Mouse (Mus musculus) CH12.LX (cell line): ENCODE measurements around the gene Atp4b. TPM values are rescaled to one million over a fixed set of nuclear protein-coding genes. Genes with fewer than 3 reads are reported as not detected.

ENCODE experiments used
- DNase-seq: peaks from one replicate; pipeline ENCODE4 v3.0.0-alpha.2; 2013; ENCODE audit errors: extremely low read depth
- H3K27ac ChIP-seq: 2 replicates; pipeline ENCODE4 v1.5.1; 2012; ENCODE audit warnings: low read depth, mild to moderate bottlenecking, control low read depth, moderate library complexity; ENCODE audit not compliant: insufficient read depth
- H3K27me3 ChIP-seq: replicated peaks from 2 replicates; pipeline ENCODE3; 2012; ENCODE audit warnings: inconsistent platforms
- H3K36me3 ChIP-seq, 2 experiments: replicated peaks in 1 of 2; 2 replicates each; pipeline versions ENCODE3 to v1.6.1; 2012; ENCODE audit warnings: inconsistent platforms in 1 of 2, low read length in 1 of 2, mild to moderate bottlenecking in 1 of 2, mixed read lengths in 1 of 2, moderate library complexity in 1 of 2; ENCODE audit not compliant: control insufficient read depth in 1 of 2, insufficient read depth in 1 of 2
- H3K4me1 ChIP-seq, 2 experiments: 2 replicates each; pipeline ENCODE4 v1.6.1; 2012; ENCODE audit warnings: inconsistent platforms in 1 of 2, moderate library complexity in 1 of 2; ENCODE audit not compliant: insufficient read depth in 2 of 2, control insufficient read depth in 1 of 2
- H3K4me2 ChIP-seq: 2 replicates; pipeline ENCODE4 v1.6.1; 2012; ENCODE audit warnings: low read depth, mild to moderate bottlenecking, control low read depth; ENCODE audit not compliant: poor library complexity, insufficient read depth, severe bottlenecking
- H3K4me3 ChIP-seq, 3 experiments: fragments of 150-350 bp in 1 of 3; sonication (generic) in 1 of 3; replicated peaks in 1 of 3; 2 replicates each; pipeline versions ENCODE3 to v1.5.1; 2011 to 2012; ENCODE audit warnings: low read depth in 2 of 3, low read length in 2 of 3, mild to moderate bottlenecking in 2 of 3, moderate library complexity in 2 of 3, control low read depth in 1 of 3, improper control_type of control experiment in 1 of 3, inconsistent platforms in 1 of 3, mixed read lengths in 1 of 3; ENCODE audit not compliant: poor library complexity in 1 of 3
- H3K79me2 ChIP-seq: replicated peaks from 2 replicates; pipeline ENCODE4 v1.6.1; 2012; ENCODE audit warnings: mild to moderate bottlenecking, moderate library complexity; ENCODE audit not compliant: control insufficient read depth, poor library complexity, insufficient read depth, severe bottlenecking; ENCODE audit errors: extremely low read depth
- H3K9ac ChIP-seq: 2 replicates; pipeline ENCODE4 v1.6.1; 2012; ENCODE audit warnings: low read depth, mild to moderate bottlenecking, control low read depth, moderate library complexity; ENCODE audit not compliant: insufficient read depth
- H3K9me3 ChIP-seq: replicated peaks from 2 replicates; pipeline ENCODE3; 2012; ENCODE audit warnings: low read length, inconsistent platforms, mixed read lengths
- BHLHE40 ChIP-seq: IDR thresholded peaks from 2 replicates; pipeline ENCODE4 v1.6.1; 2011; ENCODE audit warnings: mild to moderate bottlenecking, low read depth, low read length, improper control_type of control experiment
- CHD1 ChIP-seq: IDR thresholded peaks from 2 replicates; pipeline ENCODE4 v1.6.1; 2012; ENCODE audit warnings: low read depth, low read length, improper control_type of control experiment, inconsistent platforms
- CTCF ChIP-seq, 2 experiments: IDR thresholded peaks in 1 of 2; conservative IDR thresholded peaks in 1 of 2; 2 replicates each; pipeline ENCODE4 v1.5.1; 2011 to 2012; ENCODE audit warnings: low read depth in 2 of 2, low read length in 2 of 2, improper control_type of control experiment in 1 of 2, inconsistent platforms in 1 of 2, mild to moderate bottlenecking in 1 of 2, moderate library complexity in 1 of 2
- E2F4 ChIP-seq: IDR thresholded peaks from 2 replicates; pipeline ENCODE4 v1.6.1; 2011; ENCODE audit warnings: low read depth, low read length, improper control_type of control experiment; ENCODE audit not compliant: insufficient replicate concordance
- EP300 ChIP-seq: IDR thresholded peaks from 2 replicates; pipeline ENCODE4 v1.6.1; 2011; ENCODE audit warnings: low read length, improper control_type of control experiment
- ETS1 ChIP-seq: conservative IDR thresholded peaks from 2 replicates; pipeline ENCODE4 v1.6.1; 2012; ENCODE audit warnings: low read depth, mild to moderate bottlenecking, inconsistent platforms, low read length, improper control_type of control experiment, moderate library complexity
- HCFC1 ChIP-seq: IDR thresholded peaks from 2 replicates; pipeline ENCODE4 v1.6.1; 2012; ENCODE audit warnings: low read depth, mild to moderate bottlenecking, inconsistent platforms, low read length, improper control_type of control experiment
- IRF4 ChIP-seq: IDR thresholded peaks from 2 replicates; pipeline ENCODE4 v1.6.1; 2014; ENCODE audit warnings: low read depth, mild to moderate bottlenecking, inconsistent platforms, low read length, improper control_type of control experiment
- JUND ChIP-seq: conservative IDR thresholded peaks from 2 replicates; pipeline ENCODE4 v1.6.1; 2011; ENCODE audit warnings: low read depth, low read length, improper control_type of control experiment
- KAT2A ChIP-seq: IDR thresholded peaks from 2 replicates; pipeline ENCODE4 v1.6.1; 2012; ENCODE audit warnings: low read length, improper control_type of control experiment, inconsistent platforms; ENCODE audit not compliant: insufficient replicate concordance
- MAFK ChIP-seq: IDR thresholded peaks from 2 replicates; pipeline ENCODE4 v1.6.1; 2011; ENCODE audit warnings: low read length, improper control_type of control experiment; ENCODE audit not compliant: insufficient replicate concordance
- MAZ ChIP-seq: IDR thresholded peaks from 2 replicates; pipeline ENCODE4 v1.6.1; 2012; ENCODE audit warnings: low read depth, mild to moderate bottlenecking, inconsistent platforms, low read length, improper control_type of control experiment, moderate library complexity
- MEF2A ChIP-seq: IDR thresholded peaks from 2 replicates; pipeline ENCODE4 v1.6.1; 2014; ENCODE audit warnings: low read depth, mild to moderate bottlenecking, inconsistent platforms, low read length, improper control_type of control experiment, borderline replicate concordance
- MXI1 ChIP-seq: IDR thresholded peaks from 2 replicates; pipeline ENCODE4 v1.6.1; 2011; ENCODE audit warnings: mild to moderate bottlenecking, low read depth, low read length, improper control_type of control experiment
- MYC ChIP-seq: IDR thresholded peaks from 2 replicates; pipeline ENCODE4 v1.6.1; 2011; ENCODE audit warnings: low read depth, mild to moderate bottlenecking, improper control_type of control experiment, low read length
- NRF1 ChIP-seq: IDR thresholded peaks from 2 replicates; pipeline ENCODE4 v1.6.1; 2014; ENCODE audit warnings: low read depth, mild to moderate bottlenecking, inconsistent platforms, low read length, improper control_type of control experiment, moderate library complexity
- PAX5 ChIP-seq: IDR thresholded peaks from 2 replicates; pipeline ENCODE4 v1.6.1; 2012; ENCODE audit warnings: low read length, inconsistent platforms, mixed read lengths
- POLR2A ChIP-seq: IDR thresholded peaks from 2 replicates; pipeline ENCODE4 v1.6.1; 2011; ENCODE audit warnings: low read depth, mild to moderate bottlenecking, improper control_type of control experiment, low read length
- RCOR1 ChIP-seq: conservative IDR thresholded peaks from 2 replicates; pipeline ENCODE4 v1.6.1; 2012; ENCODE audit warnings: low read depth, mild to moderate bottlenecking, inconsistent platforms, low read length, improper control_type of control experiment
- SMC3 ChIP-seq: IDR thresholded peaks from 2 replicates; pipeline ENCODE4 v1.6.1; 2011; ENCODE audit warnings: low read depth, low read length, improper control_type of control experiment
- TBP ChIP-seq: conservative IDR thresholded peaks from 2 replicates; pipeline ENCODE4 v1.6.1; 2011; ENCODE audit warnings: low read depth, low read length, improper control_type of control experiment
- TCF12 ChIP-seq: IDR thresholded peaks from 2 replicates; pipeline ENCODE4 v1.6.1; 2014; ENCODE audit warnings: low read depth, mild to moderate bottlenecking, inconsistent platforms, low read length, improper control_type of control experiment
- UBTF ChIP-seq: IDR thresholded peaks from 2 replicates; pipeline ENCODE4 v1.6.1; 2012; ENCODE audit warnings: low read depth, mild to moderate bottlenecking, inconsistent platforms, low read length, improper control_type of control experiment, moderate library complexity
- USF1 ChIP-seq: IDR thresholded peaks from 2 replicates; pipeline ENCODE4 v1.6.1; 2014; ENCODE audit warnings: low read depth, mild to moderate bottlenecking, inconsistent platforms, low read length, improper control_type of control experiment
- USF2 ChIP-seq: conservative IDR thresholded peaks from 2 replicates; pipeline ENCODE4 v1.6.1; 2011; ENCODE audit warnings: low read depth, low read length, improper control_type of control experiment
- ZKSCAN1 ChIP-seq: IDR thresholded peaks from 2 replicates; pipeline ENCODE4 v1.6.1; 2012; ENCODE audit warnings: low read depth, inconsistent platforms, low read length, improper control_type of control experiment, borderline replicate concordance
- ZNF384 ChIP-seq: IDR thresholded peaks from 2 replicates; pipeline ENCODE4 v1.6.1; 2012; ENCODE audit warnings: low read depth, low read length, improper control_type of control experiment, inconsistent platforms
- dilution Hi-C: fragments of 300-500 bp; cut with MboI; formaldehyde crosslinking; loops from 2 replicates; pipeline ENCODE4 v1.14.3; 2020; ENCODE audit warnings: low sequenced_read_pairs; ENCODE audit not compliant: extremely low pct_unique_long_range_greater_than_20kb, extremely low pct_ligation_motif_present
- in situ Hi-C: fragments of 300-500 bp; cut with MboI; formaldehyde crosslinking; loops from 3 replicates; pipeline ENCODE4 v1.14.3; 2019; ENCODE audit warnings: low sequenced_read_pairs, low pct_ligation_motif_present, low pct_unique_long_range_greater_than_20kb, mixed read lengths
- polyA plus RNA-seq: library from polyadenylated mRNA; unstranded; fragments of >175 nt; gene quantifications from 2 replicates; pipeline ENCODE4 v1.2.1, GENCODE M21; 2012; ENCODE audit warnings: low read depth; ENCODE audit not compliant: insufficient read length
- total RNA-seq, 2 experiments: library from RNA; depleted of rRNA; stranded (reverse); fragments of 300-350 nt in 1 of 2; fragments of >200 nt in 1 of 2; gene quantifications; 2 replicates each; pipeline ENCODE4 v1.2.3; 2012 to 2014

The Atp4b gene
- total and polyA plus RNA-seq, 3 experiments: not detected

DNA sequence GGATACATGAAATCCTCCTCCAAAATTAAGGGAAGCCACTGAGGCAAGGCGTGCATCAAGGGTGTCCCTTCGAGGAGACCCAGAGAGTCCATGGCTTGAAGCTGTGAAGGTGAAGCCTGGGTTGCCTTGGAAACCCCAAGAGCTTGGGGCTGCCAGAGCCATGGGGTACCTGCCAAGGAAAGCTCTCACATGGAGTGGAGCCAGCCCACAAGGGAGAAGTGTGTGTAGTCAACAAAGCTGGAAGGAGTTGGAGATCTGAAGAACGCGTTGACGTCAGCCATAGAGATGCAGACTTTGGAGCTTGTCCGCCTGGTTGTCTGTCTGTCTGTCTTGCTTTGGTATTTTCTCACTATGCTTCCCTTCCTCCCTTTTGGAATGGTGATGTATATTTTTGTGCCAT, 24.3 kb upstream of the Atp4b start:
- no peaks in the 10 kb centered on the region for H3K36me3 ChIP-seq

DNA sequence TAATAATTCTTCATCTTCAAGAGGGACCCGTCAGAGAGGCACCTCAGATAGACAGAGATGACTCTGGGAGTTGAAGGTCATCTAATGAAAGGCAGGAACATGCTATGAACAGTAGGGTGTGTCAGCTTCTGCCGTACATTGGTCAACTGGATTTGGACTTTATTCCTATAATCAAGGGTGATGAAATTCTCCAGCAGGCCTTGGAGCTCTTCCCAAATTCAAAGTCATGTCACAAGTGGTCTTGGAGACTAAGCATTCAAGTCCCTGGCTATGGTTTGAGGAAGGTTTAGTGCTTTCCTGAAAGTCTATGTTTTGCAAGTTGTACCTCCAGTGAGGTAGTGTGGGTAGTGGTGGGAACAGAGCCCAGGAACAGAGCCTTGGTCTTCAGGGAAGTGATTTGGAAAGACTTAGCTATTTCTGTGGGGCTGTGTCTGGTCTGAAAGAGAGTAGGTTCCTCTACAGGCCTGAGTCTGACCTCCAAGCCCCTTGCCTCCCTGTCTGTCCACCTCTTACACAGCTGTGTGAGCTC, 22.6 kb upstream of the Atp4b start:
- no peak for DNase-seq
- H3K9ac ChIP-seq: no peak overlapping the region
- in situ Hi-C loops (loop anchor here (10.0 kb wide), 1 partner anchor 326 kb away; no protein-coding TSS in a partner anchor), dilution Hi-C loops (no loop called here)
- peaks cover 82% of the 10 kb centered on the region for H3K27me3 ChIP-seq
- H3K79me2 ChIP-seq: no peaks in the 10 kb centered on the region
- no peak overlapping the region for H3K4me2 ChIP-seq
- no peak overlapping the region for H3K4me3 ChIP-seq
- H3K36me3 ChIP-seq: no peaks in the 10 kb centered on the region
- no peak overlapping the region for H3K27ac ChIP-seq
- peaks cover 14% of the 10 kb centered on the region for H3K9me3 ChIP-seq
- TF ChIP-seq USF1 (no peak), ZKSCAN1 (no peak), JUND (no peak), TBP (no peak), PAX5 (no peak), CHD1 (no peak), CTCF (conservative IDR thresholded peaks at IDR 0.05 in 1 of 2, IDR thresholded peaks at IDR 0.05 in 1 of 2; ENCODE audit: low read depth in 2 of 2, low read length in 2 of 2) (no peak), MAFK (no peak), ETS1 (no peak), TCF12 (no peak), KAT2A (no peak), SMC3 (no peak), MXI1 (no peak), MAZ (no peak), POLR2A (no peak), BHLHE40 (no peak), UBTF (no peak), HCFC1 (no peak), EP300 (no peak)
- TF ChIP-seq, all 38 proteins: peak for 0
- no peaks in the 10 kb centered on the region; a peak in 1 of 4 replicates for H3K4me1 ChIP-seq

More for the DNA sequence above, 24.3 kb upstream of the Atp4b start:
- Histone ChIP-seq H3K79me2 (no peaks in the 10 kb centered on the region), H3K9me3 (peaks cover 14% of the 10 kb centered on the region), H3K9ac (no peak overlapping the region), H3K27me3 (peaks cover 82% of the 10 kb centered on the region), H3K4me1 (no peaks in the 10 kb centered on the region), H3K27ac (no peak overlapping the region), H3K4me2 (no peak overlapping the region), H3K4me3 (no peak overlapping the region)
- no peak for DNase-seq
- TF ChIP-seq RCOR1 (no peak), PAX5 (no peak), MEF2A (no peak), NRF1 (no peak), MYC (no peak), TBP (no peak), CHD1 (no peak), ZNF384 (no peak), E2F4 (no peak), IRF4 (no peak), POLR2A (no peak), USF2 (no peak)
- dilution Hi-C loops: no loop called here
- in situ Hi-C loops: no loop called here
